Mouse (Mus musculus) stomach, postnatal 0 days (tissue): ENCODE results near the gene Fmnl1.

ENCODE experiments used
- CTCF ChIP-seq: IDR thresholded peaks from 2 replicates; pipeline ENCODE4 v1.5.1; 2016; ENCODE audit warnings: antibody characterized with exemption, low read depth, mild to moderate bottlenecking, moderate library complexity
- EP300 ChIP-seq: optimal IDR thresholded peaks from 2 replicates; pipeline ENCODE3; 2016; ENCODE audit warnings: antibody characterized with exemption

- TF ChIP-seq CTCF (no peak), EP300 (no peak)
These were observed 26.4 kb downstream of the Fmnl1 start for GRCm38 (mm10) chr11:103197340-103197739.
